Mouse (Mus musculus) liver (tissue): ENCODE data around the gene Pacs1.
"Not testable (repeated sequence)": the region's sequence is repeated elsewhere in the genome, so short reads cannot be mapped to it uniquely, and the experiment has no call there.

Experiments used
- DNase-seq: peaks from one replicate; pipeline ENCODE4 v3.0.0-alpha.2; 2020; ENCODE audit warnings: mixed read lengths

Gene Pacs1

DNA sequence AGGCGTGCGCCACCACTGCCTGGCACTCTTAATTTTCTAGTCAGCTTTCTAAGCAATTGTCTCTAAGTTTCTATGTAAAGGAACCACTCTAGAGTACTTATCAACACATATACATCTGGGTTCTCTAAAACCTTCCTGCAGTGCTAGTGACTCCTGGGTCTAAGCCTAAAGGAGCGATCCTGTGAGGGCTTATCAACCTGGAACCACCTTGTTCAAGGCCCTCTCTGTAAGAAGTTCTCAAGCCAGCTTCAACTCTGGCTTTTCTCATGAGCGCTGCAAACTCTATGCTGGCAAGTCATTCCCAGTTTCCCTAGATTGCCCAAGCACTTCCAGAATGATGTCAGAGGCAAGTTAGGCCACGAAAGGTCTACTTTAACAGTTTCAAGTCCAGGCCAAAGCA, 5.9 kb downstream of the Pacs1 start:
- DNase-seq = peak; percentile 44

DNA sequence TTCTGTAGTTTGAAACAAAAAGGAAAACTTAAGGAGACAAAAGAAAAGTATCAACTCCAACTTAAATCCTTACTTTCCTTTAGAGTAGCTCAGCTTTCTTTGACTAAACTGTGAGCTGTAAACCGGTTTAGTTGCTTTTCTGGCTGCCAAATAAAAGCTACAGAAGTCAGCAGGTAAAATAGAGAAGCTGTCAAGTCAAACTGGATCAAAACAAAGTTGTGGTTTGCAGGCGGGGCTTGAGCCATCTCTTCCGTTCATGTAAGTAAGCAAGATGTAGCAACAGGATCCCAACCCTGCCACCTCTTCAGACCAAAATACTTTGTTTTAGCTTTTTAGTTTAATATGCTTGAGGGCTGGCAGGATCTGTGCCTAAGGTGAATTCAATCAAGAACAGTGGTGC, 15.8 kb downstream of the Pacs1 start:
- DNase-seq = no peak

DNA sequence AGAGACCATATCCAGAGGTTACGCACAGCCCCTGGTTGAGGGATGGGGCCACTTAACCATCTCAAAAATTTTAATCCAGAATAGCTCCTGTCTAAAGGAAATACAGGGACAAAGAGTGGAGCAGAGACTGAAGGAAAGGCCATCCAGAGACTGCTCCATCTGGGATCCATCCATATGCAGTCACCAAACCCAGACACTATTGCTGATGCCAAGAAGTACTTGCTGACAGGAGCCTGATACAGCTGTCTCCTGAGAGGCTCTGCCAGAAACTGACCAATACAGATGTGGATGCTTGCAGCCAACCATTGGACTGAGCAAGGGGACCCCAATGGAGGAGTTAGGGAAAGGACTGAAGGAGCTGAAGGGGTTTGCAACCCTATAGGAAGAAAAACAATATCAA, 35.9 kb downstream of the Pacs1 start:
- DNase-seq = not testable (repeated sequence)

DNA sequence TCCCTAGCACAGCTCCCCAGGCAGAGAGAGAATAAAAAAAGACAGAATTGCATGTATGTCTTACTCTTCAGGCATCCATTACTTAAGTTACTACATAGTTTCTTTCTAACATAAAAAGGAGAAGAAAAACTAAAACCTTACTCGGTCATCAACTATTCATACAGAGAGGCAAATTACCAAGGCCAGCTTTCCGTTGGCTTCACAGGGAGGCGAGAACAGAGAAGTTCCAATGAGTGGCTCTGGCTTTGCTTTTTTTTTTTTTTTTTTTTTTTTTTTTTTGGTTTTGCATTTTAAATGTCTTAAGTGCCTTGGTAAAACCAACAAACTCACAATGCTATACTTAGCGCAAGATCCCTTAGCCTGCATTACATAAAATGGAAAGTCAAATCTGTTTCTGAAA, 40.2 kb downstream of the Pacs1 start:
- DNase-seq = no peak

DNA sequence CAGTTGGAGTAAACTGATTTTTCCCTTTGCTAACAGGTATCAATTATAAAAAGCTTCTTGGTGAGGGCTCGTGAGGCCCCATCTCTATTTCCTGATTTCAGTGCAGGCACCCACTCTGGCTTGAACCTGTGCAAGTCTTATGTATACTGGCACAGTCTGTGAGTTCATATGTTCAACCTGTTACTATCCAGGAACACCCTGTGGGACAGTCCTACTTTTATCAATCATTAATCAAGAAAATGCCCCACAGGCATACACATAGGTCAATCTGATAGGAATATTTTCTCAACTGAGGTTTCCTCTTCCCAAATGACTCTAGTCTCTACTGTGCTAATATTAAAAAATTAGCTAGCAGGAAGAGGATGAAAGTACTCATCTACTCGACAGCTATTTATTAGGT, 42.8 kb downstream of the Pacs1 start:
- DNase-seq = no peak

DNA sequence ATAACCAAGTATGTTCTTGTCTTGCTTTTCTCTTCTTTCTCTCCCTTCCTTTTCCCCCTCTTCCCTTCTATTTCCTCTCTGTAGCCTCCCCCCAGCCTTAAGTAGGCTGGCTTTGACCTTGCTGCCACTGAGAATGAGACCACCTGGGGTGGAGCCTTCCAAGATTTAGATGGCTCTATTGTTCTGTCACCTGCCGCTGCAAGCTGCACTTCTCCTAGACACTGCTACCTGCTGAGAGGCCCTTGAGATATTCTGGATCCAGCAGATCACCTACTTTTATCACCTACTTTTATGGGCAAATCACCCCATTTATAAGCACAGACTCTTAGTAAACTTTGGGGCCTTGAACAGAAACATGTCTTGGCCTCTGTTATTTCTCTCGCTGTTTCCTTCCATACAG, 48.3 kb downstream of the Pacs1 start:
- DNase-seq = no peak

DNA sequence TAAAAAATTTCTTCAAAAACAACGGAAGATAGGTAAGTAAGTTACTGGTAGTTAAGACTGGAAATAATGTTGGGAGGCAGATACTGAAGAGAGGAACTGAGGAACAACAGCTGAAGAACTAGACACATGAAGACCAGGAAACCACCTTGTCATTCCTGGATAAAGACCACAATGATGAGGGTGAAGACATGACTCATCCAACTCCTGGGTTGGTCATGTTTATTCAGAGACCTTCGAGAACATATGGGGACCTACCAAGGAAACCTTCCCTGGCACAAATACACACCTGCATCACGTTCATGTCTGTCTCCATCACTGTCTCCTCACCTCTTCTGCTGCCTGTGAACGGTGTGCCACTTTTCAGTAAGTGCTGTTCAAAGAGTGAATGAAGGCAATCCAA, 48.8 kb downstream of the Pacs1 start:
- DNase-seq = no peak

DNA sequence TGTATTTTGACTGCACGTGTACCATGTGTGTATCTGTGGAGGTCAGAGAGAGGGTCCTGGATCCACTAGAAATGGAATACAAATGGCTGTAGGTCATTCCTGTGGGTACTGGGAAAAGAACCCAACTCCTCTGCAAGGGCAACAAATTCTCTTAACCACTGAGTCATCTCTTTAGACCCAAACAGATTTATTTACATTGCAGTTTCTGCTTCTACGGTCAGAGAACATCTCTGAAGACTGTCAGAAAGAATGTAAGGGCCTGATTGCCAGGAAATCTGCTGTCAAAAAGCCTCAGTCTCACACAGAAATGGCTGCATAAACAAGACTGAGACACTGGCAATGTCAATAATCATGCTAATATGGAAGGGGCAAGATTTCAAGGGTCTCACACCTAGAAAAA, 51.0 kb downstream of the Pacs1 start:
- no peak for DNase-seq

DNA sequence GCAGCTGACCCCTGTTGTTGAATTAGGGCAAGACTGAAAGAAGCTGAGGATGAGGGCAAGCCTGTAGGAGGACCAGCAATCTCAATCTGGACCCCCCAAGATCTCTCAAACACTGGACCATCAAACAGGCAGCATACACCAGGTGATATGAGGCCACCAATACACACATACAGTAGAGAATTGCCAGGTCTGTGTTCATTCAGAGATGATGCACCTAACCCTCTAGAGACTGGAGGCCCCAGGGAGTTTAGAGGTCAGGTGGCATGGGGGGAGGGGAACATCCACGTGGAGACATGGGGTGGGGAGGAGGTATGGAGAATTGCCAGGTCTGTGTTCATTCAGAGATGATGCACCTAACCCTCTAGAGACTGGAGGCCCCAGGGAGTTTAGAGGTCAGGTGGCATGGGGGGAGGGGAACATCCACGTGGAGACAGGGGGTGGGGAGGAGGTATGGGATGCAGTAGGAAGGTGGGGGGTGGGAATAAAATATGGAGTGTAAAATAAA, 51.6 kb downstream of the Pacs1 start:
- DNase-seq = not testable (repeated sequence)

DNA sequence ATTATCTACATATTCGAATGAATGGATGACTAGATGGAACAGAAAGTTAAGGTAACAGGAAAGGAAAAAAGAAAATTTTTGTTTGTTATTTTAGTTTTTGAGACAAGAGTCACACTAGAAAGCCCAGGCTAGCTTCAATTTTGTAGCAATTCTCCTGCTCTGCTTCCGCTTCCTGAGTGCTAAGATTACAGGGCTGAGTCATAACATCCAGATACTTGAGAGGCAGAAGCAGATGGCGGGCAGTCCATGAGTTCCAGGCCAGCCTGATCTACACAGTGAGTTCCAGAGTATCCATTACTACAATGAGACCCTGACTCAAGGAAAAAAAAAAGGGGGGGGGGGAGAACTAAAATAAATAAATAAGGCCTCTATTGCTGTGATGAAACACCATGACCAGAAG, 52.5 kb downstream of the Pacs1 start:
- DNase-seq = no peak

DNA sequence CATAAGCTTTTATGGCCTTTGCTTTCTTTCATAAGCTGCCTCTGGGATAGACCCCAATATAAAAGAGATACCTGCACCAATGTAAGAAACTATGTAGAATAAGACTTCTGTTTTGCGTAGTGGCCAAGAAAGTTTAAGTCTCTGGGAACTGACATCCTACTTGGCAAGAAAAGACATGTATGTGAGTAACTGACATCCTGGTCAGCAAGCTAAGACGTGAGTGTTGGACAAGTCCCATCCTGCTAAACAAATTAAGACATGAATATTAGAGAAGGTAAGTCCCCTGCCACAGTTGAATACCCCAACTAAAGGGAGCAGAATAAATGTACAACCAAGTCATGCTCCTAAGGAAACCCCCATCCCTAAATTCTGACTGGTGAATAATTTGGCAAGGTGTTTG, 71.2 kb downstream of the Pacs1 start:
- DNase-seq = no peak

DNA sequence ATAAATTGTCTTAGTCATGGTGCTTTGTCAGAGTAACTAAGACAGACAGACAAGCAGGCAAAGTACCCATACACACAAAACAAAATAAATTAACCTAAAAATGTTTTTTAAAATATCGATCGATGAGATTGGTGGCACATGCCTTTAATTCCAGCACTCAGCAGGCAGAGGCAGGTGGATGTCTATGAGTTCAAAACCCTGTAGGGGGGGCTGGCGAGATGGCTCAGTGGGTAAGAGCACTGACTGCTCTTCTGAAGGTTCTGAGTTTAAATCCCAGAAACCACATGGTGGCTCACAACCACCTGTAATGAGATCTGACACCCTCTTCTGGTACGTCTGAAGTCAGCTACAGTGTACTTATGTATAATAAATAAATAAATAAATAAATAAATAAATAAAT, 72.3 kb downstream of the Pacs1 start:
- DNase-seq = not testable (repeated sequence)

DNA sequence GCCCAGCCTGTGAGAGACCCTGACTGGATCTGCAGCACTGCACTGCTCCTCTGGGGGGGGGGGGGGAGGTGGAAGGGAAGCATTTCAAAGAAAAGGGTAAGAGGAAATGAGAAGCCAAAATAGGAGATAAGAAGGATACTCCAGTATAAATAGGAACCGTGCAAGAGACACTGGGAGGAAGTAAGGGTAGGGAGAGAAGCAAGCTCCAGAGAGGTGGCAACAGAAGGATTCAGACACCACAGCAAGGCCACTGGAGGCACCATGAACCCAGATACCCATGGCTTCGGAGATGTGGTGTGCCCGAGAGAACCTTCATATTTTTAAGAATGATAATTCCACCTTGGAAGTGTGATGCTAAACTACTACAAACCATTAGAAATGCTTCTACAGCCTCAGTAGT, 74.4 kb downstream of the Pacs1 start:
- no peak for DNase-seq

DNA sequence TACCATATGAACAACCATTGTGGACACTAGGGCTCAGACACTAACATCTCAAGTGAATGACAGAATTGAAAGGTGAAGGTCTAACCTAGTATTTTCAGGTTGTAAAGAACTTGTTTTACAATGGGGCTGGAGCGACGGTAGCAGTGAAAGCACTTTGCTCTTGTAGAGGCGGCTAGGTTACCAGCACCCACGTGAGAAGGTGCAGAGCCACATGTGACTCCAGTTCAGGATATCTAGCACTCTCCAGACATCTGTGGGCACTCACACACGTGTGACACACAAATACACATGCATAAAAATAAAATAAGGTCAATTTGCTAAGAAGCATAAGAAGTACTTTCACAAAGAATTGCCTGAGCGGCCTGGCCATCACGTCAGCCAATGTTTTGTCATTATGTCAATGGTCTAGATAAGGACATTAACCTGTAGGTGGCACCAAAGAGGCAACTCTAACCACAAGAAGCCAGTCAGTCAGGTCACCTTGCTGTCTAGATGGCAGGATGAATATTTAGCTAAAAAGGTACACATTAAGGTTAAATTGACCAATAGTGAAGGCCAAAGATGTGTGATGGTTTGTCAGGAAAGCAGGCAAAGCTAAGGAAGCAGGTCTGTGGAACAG, 77.4 kb downstream of the Pacs1 start:
- DNase-seq = peak; percentile 39

DNA sequence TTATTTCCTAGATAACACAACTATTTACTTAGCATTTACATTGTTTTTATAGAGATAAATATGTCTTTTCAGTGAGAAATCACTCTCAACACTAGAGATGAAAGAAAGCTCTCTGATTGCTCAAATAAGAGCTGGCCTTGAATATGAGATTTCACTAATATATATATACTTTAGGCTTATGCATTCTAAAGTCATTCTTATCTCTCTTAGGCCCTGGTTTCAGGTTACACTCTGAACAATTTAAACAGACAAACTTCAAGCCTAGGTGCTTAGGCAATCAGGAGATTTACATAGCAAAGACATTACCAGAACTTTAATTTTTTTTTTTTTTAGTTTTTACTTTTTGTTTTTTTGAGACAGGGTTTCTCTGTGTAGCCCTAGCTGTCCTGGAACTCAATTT, 80.5 kb downstream of the Pacs1 start:
- DNase-seq = no peak

DNA sequence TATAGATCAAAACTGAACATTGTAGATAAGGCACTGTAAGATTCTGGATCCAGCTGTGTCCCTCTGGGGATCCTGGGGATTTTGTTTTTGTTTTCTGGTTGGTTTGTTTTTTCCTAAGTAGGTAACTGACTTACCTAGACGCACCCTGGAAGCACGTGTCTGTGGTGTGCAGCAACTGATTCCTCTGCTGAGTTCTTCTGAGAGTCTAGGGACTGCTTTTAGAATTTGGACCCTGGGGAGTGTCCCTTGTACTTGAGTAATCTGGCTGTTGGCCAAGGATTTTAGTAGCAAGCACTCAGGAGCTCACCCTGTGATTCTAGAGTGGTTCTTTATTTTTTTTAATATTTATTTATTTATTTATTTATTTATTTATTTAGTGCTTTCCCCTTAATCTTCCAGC, 85.5 kb downstream of the Pacs1 start:
- no peak for DNase-seq

DNA sequence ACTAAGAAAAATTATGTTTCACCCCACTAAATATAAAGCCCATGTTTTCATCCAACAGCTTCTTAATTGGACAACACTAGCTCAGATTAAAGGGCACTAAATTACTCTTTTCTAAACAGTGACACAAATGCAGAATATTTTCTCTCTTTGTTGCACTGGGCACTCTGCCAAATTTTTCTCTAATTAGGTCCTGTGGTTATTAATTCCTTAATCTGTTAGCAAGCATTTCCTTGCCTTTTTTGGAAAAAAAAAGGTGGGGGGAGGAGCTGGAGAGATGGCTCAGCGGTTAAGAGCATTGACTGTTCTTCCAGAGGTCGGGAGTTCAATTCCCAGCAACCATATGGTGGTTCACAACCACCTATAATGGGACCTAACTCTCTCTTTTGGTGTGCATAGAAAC, 91.0 kb downstream of the Pacs1 start:
- no peak for DNase-seq

DNA sequence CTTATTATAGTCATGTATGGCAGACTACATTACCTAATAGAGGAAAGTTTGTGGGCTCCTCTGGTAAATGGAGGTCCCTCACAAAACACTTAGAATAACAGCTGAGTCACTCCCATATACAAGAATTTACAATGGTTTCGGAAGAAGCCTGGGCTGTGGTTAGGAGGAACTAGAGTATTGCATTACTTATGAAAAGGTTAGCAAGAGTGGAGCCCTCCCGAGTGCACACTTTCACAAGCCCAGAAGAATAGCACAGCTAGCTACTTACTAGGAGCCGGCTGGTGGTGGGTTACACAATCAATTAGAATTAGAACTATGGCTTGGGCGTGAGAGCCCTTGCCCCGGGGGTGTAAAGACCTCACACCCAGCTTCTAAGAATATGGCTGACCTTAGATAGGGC, 94.3 kb downstream of the Pacs1 start:
- DNase-seq = no peak

DNA sequence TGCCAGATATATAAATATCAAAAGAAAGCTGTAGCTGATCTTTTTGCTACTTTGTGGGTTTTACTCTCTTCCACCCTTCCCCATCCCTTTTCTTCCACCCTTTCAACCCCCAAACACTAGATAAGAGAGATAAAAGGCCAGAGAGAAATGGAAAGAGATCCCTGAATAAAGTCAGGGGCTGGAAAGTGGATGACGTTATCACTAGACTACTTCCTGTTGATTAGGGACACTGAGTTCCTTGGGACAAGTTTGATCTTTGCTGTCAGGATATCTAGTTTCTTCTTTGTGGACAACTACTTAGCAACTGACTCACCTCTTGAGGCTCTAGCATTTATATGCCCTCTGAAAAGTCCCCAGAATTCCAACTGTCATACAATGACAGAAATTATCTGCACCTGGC, 102.5 kb downstream of the Pacs1 start:
- no peak for DNase-seq

DNA sequence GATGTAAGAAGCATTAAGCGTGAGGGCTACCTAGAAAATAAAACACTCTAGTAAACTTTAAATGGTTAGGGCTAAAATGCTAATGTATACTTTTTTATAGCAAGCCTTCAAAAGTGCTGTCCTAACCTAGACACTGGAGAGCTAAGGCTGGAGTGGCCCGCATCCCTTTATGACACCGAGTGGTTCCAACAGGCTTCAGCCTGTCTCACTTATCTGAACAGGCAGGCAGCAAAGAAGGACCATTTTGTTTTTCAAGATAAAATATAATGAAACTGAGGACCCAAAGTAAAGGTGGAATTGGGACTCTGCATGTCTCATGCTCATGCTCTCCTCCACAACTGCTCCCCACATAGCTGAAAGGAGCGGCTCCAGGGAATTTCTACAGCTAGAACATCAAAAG, 105.4 kb downstream of the Pacs1 start:
- peak; percentile 19 for DNase-seq

DNA sequence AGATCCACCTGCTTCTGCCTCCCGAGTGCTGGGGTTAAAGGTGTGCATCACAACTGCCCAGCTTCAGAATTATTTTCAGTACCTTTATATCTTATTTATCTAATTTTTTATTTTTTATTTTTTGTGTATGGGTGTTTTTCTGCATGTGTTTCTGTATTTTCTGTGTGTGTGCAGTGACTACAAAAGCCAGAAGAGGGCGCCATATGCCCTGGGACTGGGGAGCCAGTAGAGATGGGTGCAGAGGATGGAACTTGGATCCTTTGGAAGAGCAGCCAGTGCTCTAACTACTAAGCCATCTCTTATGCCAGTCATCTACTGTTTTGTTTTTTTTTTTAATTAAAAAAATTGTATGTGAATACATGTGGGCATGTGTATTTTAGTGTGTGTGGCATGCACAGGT, 108.5 kb downstream of the Pacs1 start:
- peak; percentile 40 for DNase-seq

DNA sequence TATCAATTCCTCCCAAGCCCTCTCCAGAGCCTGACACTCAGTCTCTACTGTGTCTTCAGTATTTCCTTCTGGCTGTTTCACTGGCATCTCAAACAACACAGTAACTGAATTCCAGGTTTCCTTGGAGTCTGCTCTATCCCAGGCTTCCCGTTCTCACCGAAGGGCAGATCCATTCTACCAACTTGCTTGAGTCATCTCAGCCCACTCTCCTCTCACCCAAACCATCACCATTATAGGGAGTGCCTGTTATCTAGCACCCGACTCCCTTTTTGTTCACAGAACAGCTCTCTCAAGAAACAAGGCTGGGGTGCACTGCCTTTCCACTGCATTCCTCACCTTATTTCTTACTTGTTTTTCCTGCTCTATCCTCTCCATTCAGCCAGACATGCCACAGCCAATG, 111.0 kb downstream of the Pacs1 start:
- DNase-seq = no peak

DNA sequence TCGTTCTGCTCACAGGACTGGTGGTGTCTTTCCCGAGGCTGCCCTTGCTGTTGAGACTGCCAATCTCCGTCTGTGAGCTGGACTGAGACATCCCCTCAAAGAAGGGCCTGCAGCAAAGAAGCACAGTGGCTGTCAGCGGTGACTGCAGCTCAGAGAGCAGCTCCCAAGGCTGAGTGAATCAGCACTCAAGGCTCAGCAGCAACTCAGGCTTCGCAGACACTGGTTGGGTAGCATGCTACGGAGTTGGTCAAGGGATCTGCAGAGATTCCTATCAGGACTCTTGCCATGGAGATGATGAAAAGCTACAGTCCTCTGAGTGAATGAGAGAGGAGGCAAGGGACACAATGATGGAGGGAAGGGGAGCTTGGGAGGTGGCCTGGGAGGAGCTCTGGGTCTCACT, 120.7 kb downstream of the Pacs1 start:
- no peak for DNase-seq

DNA sequence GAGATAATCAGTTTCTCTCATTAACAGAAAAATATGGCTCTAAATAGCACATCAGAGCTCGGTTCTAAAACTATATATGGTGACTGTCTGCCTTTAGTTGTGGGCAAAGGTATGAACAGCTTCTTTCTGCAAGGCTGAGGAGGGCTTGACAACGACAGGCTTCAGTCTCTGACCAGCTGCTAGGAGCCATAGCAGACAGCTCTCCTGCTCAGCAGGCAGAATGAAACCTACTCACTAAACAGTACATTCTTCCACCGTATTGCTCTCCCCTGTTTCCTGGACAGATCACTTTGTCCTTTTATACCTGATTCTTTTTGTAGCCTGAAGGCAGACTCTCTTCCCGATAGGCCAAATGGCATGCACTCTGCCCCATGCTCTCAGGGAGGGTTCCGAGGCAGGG, 121.2 kb downstream of the Pacs1 start:
- DNase-seq = no peak

DNA sequence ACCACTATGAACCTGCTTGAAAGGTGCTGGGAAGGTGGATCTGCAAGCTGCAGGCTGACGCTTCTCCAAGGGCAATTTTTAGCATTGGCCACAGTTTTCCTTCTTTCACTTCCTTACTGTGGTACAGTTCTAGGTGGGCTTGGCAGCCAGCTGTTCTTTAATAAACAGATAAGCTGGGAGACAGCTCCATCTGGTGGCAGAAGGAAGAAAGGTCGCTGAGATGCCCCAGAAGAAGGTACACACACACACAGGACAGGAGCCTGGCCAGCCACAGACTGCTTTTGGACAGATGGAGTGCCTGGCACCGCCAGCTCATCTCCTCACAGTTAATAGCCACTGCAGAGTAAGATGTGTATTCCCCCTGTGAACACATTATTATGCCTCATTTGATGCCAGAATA, 121.6 kb downstream of the Pacs1 start:
- DNase-seq = peak; percentile 49

DNA sequence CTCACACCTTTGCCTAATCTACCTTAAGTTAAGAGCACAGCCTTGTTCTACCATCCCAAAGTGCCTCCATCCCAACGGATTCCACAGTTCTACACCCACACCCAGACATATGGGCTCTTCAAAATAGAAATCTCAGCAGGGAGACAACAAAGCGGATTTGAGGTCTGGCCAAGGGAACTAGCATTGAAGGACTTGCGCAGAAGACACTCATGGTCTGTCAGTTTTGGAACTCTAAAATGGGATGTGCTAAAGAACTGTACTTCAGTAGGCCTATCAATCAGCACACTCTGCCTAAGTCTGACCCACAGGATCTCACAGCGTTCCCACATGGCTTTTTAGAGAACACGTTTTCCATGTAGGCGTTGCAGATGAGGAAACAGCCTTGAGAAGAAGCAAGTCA, 122.6 kb downstream of the Pacs1 start:
- no peak for DNase-seq
